Mouse (Mus musculus) lung, embryonic 14.5 days (tissue): ENCODE results near the gene Pck2. TPM values are rescaled to one million over a fixed set of nuclear protein-coding genes. Genes with fewer than 3 reads are reported as not detected.

Experiments used
- ATAC-seq: fragments of 200-750 bp; cut with Nextera tagmentation; 2 replicates; pipeline ENCODE4 v1.8.0; 2017; ENCODE audit warnings: mild to moderate bottlenecking, moderate TSS enrichment, moderate library complexity; ENCODE audit not compliant: insufficient read depth
- DNase-seq: peaks from one replicate; pipeline ENCODE4 v3.0.0-alpha.2; 2015
- H3K27ac ChIP-seq: fragments of 300-500 bp; sonication (generic); 2 replicates; pipeline ENCODE4 v1.5.1; 2014; ENCODE audit warnings: low read depth, mild to moderate bottlenecking, moderate library complexity
- H3K27me3 ChIP-seq: fragments of 300-500 bp; sonication (generic); 2 replicates; pipeline ENCODE4 v1.6.1; 2014; ENCODE audit warnings: low read length, control low read depth; ENCODE audit not compliant: insufficient read depth
- H3K36me3 ChIP-seq: fragments of 300-500 bp; sonication (generic); 2 replicates; pipeline ENCODE4 v1.6.1; 2014; ENCODE audit warnings: control low read depth; ENCODE audit not compliant: insufficient read depth
- H3K4me1 ChIP-seq: fragments of 300-500 bp; sonication (generic); 2 replicates; pipeline ENCODE4 v1.6.1; 2014; ENCODE audit warnings: antibody characterized with exemption, control low read depth; ENCODE audit not compliant: insufficient read depth
- H3K4me2 ChIP-seq: fragments of 300-500 bp; sonication (generic); 2 replicates; pipeline ENCODE4 v1.6.1; 2014; ENCODE audit warnings: mild to moderate bottlenecking
- H3K4me3 ChIP-seq: fragments of 300-500 bp; sonication (generic); 2 replicates; pipeline ENCODE4 v1.5.1; 2014; ENCODE audit warnings: low read depth, low read length
- H3K9ac ChIP-seq: fragments of 300-500 bp; sonication (generic); 2 replicates; pipeline ENCODE4 v1.6.1; 2014
- H3K9me3 ChIP-seq: fragments of 300-500 bp; sonication (generic); 2 replicates; pipeline ENCODE4 v1.6.1; 2016; ENCODE audit warnings: low read depth, low read length, control low read depth
- CTCF ChIP-seq: IDR thresholded peaks from 2 replicates; pipeline ENCODE4 v1.5.1; 2016; ENCODE audit warnings: antibody characterized with exemption, low read depth
- WGBS: fragments of 180-500 bp; shearing (Covaris S2); extraction: QIAGEN DNeasy Blood & Tissue Kit; methylation state at CpG from one replicate; pipeline ENCODE4 v1.1.7; 2014; 5-methylcytosine and 5-hydroxymethylcytosine counted together
- polyA plus RNA-seq: library from polyadenylated mRNA; unstranded; fragments of >200 nt; fragmentation: Nextera tagmentation; extraction: Ambion mirVana; gene quantifications from 2 replicates; pipeline ENCODE4 v1.2.1, GENCODE M21; 2014

Pck2 gene
- polyA plus RNA-seq, 1 experiment from 2014 or later = 55.4 TPM

DNA sequence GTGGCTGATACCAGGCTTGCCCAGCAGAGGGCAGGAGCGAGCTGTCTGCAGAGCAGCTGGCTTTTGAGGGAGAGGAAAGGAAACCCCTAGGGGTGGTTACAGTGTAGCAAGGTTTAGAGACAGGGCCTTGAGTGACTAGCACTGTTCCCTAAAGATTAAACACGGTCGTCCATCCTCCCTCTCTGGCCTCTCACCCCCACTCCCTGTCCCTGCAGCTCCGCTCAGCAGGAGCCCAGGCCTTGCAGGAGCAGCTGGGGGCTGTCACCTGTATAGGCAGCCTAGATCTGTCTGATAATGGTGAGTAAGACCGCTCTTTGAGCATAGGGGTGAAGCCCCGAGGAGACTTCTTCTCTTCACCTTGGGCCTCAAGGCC, 42.6 kb upstream of the Pck2 start:
- DNase-seq (peak; percentile 94), ATAC-seq (peak; percentile 67)
- no peak overlapping the region for H3K9ac ChIP-seq
- no peaks in the 10 kb centered on the region for H3K4me1 ChIP-seq
- H3K4me2 ChIP-seq = no peak overlapping the region
- H3K9me3 ChIP-seq = no peaks in the 10 kb centered on the region
- H3K27me3 ChIP-seq = no peaks in the 10 kb centered on the region
- H3K36me3 ChIP-seq = no peaks in the 10 kb centered on the region
- H3K27ac ChIP-seq = no peak overlapping the region
- WGBS = 21% methylated on average over 6 of the region's 6 CpGs
- TF ChIP-seq CTCF = peak; percentile 99
- H3K4me3 ChIP-seq = no peak overlapping the region

DNA sequence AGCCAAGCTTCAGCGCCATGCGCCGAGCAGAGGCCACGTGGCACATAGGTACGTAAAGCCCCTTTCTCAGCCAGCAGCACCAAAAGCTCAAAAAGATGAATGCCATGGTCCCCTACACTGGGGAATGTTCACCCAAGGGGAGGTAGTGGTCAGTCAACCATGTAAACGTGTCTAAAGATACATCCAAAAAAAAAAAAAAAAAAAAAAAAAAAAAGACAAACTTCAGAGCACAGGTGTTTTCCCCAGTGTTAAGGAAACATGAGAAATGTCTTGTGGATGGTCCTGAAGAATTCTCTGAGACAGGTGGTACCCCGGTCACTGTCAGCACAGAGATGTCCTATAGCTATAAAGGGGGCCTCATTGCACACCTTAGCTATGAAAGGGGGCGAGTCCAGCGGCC, 34.5 kb upstream of the Pck2 start:
- H3K27me3 ChIP-seq = no peaks in the 10 kb centered on the region
- TF ChIP-seq CTCF = no peak
- H3K4me2 ChIP-seq = no peak overlapping the region
- no peak overlapping the region for H3K4me3 ChIP-seq
- ATAC-seq = no peak
- H3K27ac ChIP-seq = no peak overlapping the region
- H3K9me3 ChIP-seq = no peaks in the 10 kb centered on the region
- no peak overlapping the region for H3K9ac ChIP-seq
- 83% methylated on average over 9 of the region's 9 CpGs for WGBS
- no peaks in the 10 kb centered on the region for H3K36me3 ChIP-seq
- no peaks in the 10 kb centered on the region for H3K4me1 ChIP-seq
- DNase-seq = no peak

- Histone ChIP-seq H3K9ac (no peak overlapping the region), H3K27ac (no peak overlapping the region), H3K9me3 (no peaks in the 10 kb centered on the region), H3K4me3 (no peak overlapping the region), H3K27me3 (no peaks in the 10 kb centered on the region; the same call in 1 of the 2 replicates), H3K4me1 (no peaks in the 10 kb centered on the region), H3K4me2 (no peak overlapping the region), H3K36me3 (no peaks in the 10 kb centered on the region)
- no peak for DNase-seq
- 47% methylated on average over 7 of the region's 7 CpGs for WGBS
- ATAC-seq = no peak
- no peak for TF ChIP-seq CTCF
Measured at GRCm38 (mm10) chr14:55507801-55508200, 32.3 kb upstream of the Pck2 start.

DNA sequence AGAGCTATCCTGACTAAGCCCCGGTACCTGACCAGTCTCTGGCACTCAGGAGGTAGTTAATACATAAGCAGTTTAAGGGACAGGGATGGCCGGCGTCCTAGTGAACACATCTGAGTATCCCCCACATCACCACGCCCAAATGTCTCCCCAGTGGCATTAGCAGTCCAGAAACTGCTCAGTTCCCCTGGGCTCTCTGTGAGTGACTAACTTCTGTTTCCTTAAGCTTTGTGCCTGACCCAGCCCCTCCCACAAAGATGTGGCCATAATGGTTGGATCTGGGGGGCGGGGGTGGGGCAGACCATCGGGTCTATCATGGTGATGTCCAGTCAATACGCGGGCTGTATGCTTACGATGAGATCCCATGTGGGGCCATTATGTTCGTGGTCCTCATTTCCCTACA, 30.5 kb upstream of the Pck2 start:
- Histone ChIP-seq H3K9me3 (no peaks in the 10 kb centered on the region), H3K27me3 (no peaks in the 10 kb centered on the region; the same call in 1 of the 2 replicates), H3K27ac (no peak overlapping the region), H3K4me1 (no peaks in the 10 kb centered on the region), H3K9ac (no peak overlapping the region), H3K4me3 (no peak overlapping the region), H3K36me3 (no peaks in the 10 kb centered on the region), H3K4me2 (no peak overlapping the region)
- no peak for ATAC-seq
- TF ChIP-seq CTCF = no peak
- no peak for DNase-seq
- 75% methylated on average over 10 of the region's 10 CpGs for WGBS

GRCm38 (mm10) chr14:55510125-55510731, 29.8 kb upstream of the Pck2 start, which contains the start of gene Cpne6:
Gene Cpne6, plus strand, starts transcription at chr14:55510445.
- no peaks in the 10 kb centered on the region for H3K9me3 ChIP-seq
- no peaks in the 10 kb centered on the region; the same call in 1 of the 2 replicates for H3K27me3 ChIP-seq
- no peak within 1 kb of the TSS for H3K4me3 ChIP-seq
- no peak for TF ChIP-seq CTCF
- no peak within 1 kb of the TSS for H3K9ac ChIP-seq
- WGBS = 48% methylated on average over 20 of the region's 22 CpGs
- H3K4me1 ChIP-seq = no peaks in the 10 kb centered on the region
- ATAC-seq (peak; percentile 27), DNase-seq (no peak)
- H3K4me2 ChIP-seq = no peak within 1 kb of the TSS; the same call in 1 of the 2 replicates
- H3K27ac ChIP-seq = no peak within 1 kb of the TSS
- no peaks in the 10 kb centered on the region for H3K36me3 ChIP-seq

GRCm38 (mm10) chr14:55511037-55511436, 29.0 kb upstream of the Pck2 start:
- Histone ChIP-seq H3K4me3 (no peak overlapping the region), H3K9me3 (no peaks in the 10 kb centered on the region), H3K9ac (no peak overlapping the region), H3K36me3 (no peaks in the 10 kb centered on the region), H3K27ac (no peak overlapping the region), H3K4me1 (no peaks in the 10 kb centered on the region), H3K27me3 (no peaks in the 10 kb centered on the region; the same call in 1 of the 2 replicates), H3K4me2 (no peak overlapping the region; the same call in 1 of the 2 replicates)
- TF ChIP-seq CTCF = no peak
- no peak for DNase-seq
- ATAC-seq = peak; percentile 48; the same call in 1 of the 2 replicates
- WGBS = 36% methylated on average over 7 of the region's 7 CpGs

GRCm38 (mm10) chr14:55513927-55514326, 26.1 kb upstream of the Pck2 start:
- no peak overlapping the region for H3K27ac ChIP-seq
- no peaks in the 10 kb centered on the region for H3K36me3 ChIP-seq
- no peak overlapping the region for H3K9ac ChIP-seq
- no peaks in the 10 kb centered on the region; the same call in 1 of the 2 replicates for H3K27me3 ChIP-seq
- DNase-seq (no peak), ATAC-seq (no peak)
- H3K4me1 ChIP-seq = no peaks in the 10 kb centered on the region
- TF ChIP-seq CTCF = no peak
- WGBS = 46% methylated on average over 10 of the region's 10 CpGs
- H3K9me3 ChIP-seq = no peaks in the 10 kb centered on the region
- no peak overlapping the region for H3K4me2 ChIP-seq
- H3K4me3 ChIP-seq = no peak overlapping the region
